Mouse (Mus musculus): ENCODE results near the gene Stx4a.
"Not testable (repeated sequence)": the region's sequence is repeated elsewhere in the genome, so short reads cannot be mapped to it uniquely, and the experiment has no call there.

Stx4a gene

GRCm38 (mm10) chr7:127815116-127815665 is 8.9 kb upstream of the Stx4a start:
- no peak for DNase-seq

- no peak for DNase-seq
Measured at GRCm38 (mm10) chr7:127815954-127816821, 7.9 kb upstream of the Stx4a start.

- no peak for DNase-seq
Measured at GRCm38 (mm10) chr7:127817053-127817452, 7.0 kb upstream of the Stx4a start.

- DNase-seq, result no peak
Measured at GRCm38 (mm10) chr7:127817776-127818175, 6.3 kb upstream of the Stx4a start.

- DNase-seq, result no peak
Measured at GRCm38 (mm10) chr7:127820836-127821509, 3.1 kb upstream of the Stx4a start.

- peak; percentile 27 for DNase-seq
Measured at GRCm38 (mm10) chr7:127822494-127822893, 1.6 kb upstream of the Stx4a start.

- peak; percentile 65 for DNase-seq
Measured at GRCm38 (mm10) chr7:127823236-127824171, 590 bp upstream of the Stx4a start.

- no peak for DNase-seq
Measured at GRCm38 (mm10) chr7:127835550-127835949, 11.5 kb downstream of the Stx4a start.

GRCm38 (mm10) chr7:127837473-127837872 is 13.4 kb downstream of the Stx4a start:
- no peak for DNase-seq

GRCm38 (mm10) chr7:127837878-127838277 is 13.8 kb downstream of the Stx4a start:
- DNase-seq, result not testable (repeated sequence)

- not testable (repeated sequence) for DNase-seq
Measured at GRCm38 (mm10) chr7:127840031-127840430, 15.9 kb downstream of the Stx4a start.

GRCm38 (mm10) chr7:127840886-127841285 is 16.8 kb downstream of the Stx4a start:
- DNase-seq, result peak; percentile 81

GRCm38 (mm10) chr7:127841340-127842000 is 17.4 kb downstream of the Stx4a start:
- peak; percentile 92 for DNase-seq

- DNase-seq, result peak; percentile 80
Measured at GRCm38 (mm10) chr7:127842001-127842718, 18.1 kb downstream of the Stx4a start.

- DNase-seq, result no peak
Measured at GRCm38 (mm10) chr7:127849973-127850875, 26.1 kb downstream of the Stx4a start.

- no peak for DNase-seq
Measured at GRCm38 (mm10) chr7:127850906-127851305, 26.8 kb downstream of the Stx4a start.

- DNase-seq, result no peak
Measured at GRCm38 (mm10) chr7:127858258-127858657, 34.2 kb downstream of the Stx4a start.

- DNase-seq, result no peak
Measured at GRCm38 (mm10) chr7:127866434-127866833, 42.3 kb downstream of the Stx4a start.

- no peak for DNase-seq
Measured at GRCm38 (mm10) chr7:127867641-127868040, 43.5 kb downstream of the Stx4a start.

GRCm38 (mm10) chr7:127869149-127869810 is 45.2 kb downstream of the Stx4a start:
- no peak for DNase-seq

Measured in cerebellum, adult 8-10 months (tissue).